Mouse (Mus musculus) limb, embryonic 11.5 days (tissue): ENCODE data around the gene S100a14. TPM values are rescaled to one million over a fixed set of nuclear protein-coding genes. Genes with fewer than 3 reads are reported as not detected.
A peak's percentile ranks its signal among the peaks of the same experiment; 100 is the strongest.

Experiments
- ATAC-seq: fragments of 200-750 bp; cut with Nextera tagmentation; 2 replicates; pipeline ENCODE4 v1.8.0; 2017; ENCODE audit warnings: low read depth; ENCODE audit not compliant: insufficient number of reproducible peaks, low FRiP score, low TSS enrichment
- DNase-seq: peaks from one replicate; pipeline ENCODE4 v3.0.0-alpha.2; 2015; ENCODE audit warnings: low spot score
- H3K27ac ChIP-seq: fragments of 300-500 bp; sonication (generic); replicated peaks from 2 replicates; pipeline ENCODE4 v1.5.1; 2014; ENCODE audit warnings: low read depth, mild to moderate bottlenecking, low read length
- H3K27me3 ChIP-seq: fragments of 300-500 bp; sonication (generic); 2 replicates; pipeline ENCODE4 v1.6.1; 2014; ENCODE audit warnings: mild to moderate bottlenecking, low read length, mixed read lengths; ENCODE audit not compliant: control insufficient read depth, insufficient read depth
- H3K36me3 ChIP-seq: fragments of 300-500 bp; sonication (generic); 2 replicates; pipeline ENCODE4 v1.6.1; 2014; ENCODE audit warnings: mild to moderate bottlenecking, low read length, moderate library complexity, mixed read lengths; ENCODE audit not compliant: control insufficient read depth, insufficient read depth
- H3K4me1 ChIP-seq: fragments of 300-500 bp; sonication (generic); 2 replicates; pipeline ENCODE4 v1.6.1; 2014; ENCODE audit warnings: low read length, mixed read lengths; ENCODE audit not compliant: control insufficient read depth, insufficient read depth
- H3K4me2 ChIP-seq: fragments of 300-500 bp; sonication (generic); 2 replicates; pipeline ENCODE4 v1.6.1; 2014; ENCODE audit warnings: low read depth, mild to moderate bottlenecking, moderate library complexity; ENCODE audit not compliant: severe bottlenecking
- H3K4me3 ChIP-seq: fragments of 300-500 bp; sonication (generic); 2 replicates; pipeline ENCODE4 v1.5.1; 2014; ENCODE audit warnings: low read depth, low read length
- H3K9ac ChIP-seq: fragments of 300-500 bp; sonication (generic); 2 replicates; pipeline ENCODE4 v1.6.1; 2014; ENCODE audit warnings: mild to moderate bottlenecking, low read length
- H3K9me3 ChIP-seq: fragments of 300-500 bp; sonication (generic); 2 replicates; pipeline ENCODE4 v1.6.1; 2016; ENCODE audit warnings: low read length; ENCODE audit not compliant: control insufficient read depth
- WGBS: fragments of 180-500 bp; shearing (Covaris S2); extraction: QIAGEN DNeasy Blood & Tissue Kit; methylation state at CpG from one replicate; pipeline ENCODE4 v1.1.7; 2014; 5-methylcytosine and 5-hydroxymethylcytosine counted together
- polyA plus RNA-seq: library from polyadenylated mRNA; unstranded; fragments of >200 nt; fragmentation: Nextera tagmentation; extraction: Ambion mirVana; gene quantifications from 2 replicates; pipeline ENCODE4 v1.2.1, GENCODE M21; 2014

The S100a14 gene
- polyA plus RNA-seq, 1 experiment from 2014 or later = not detected

GRCm38 (mm10) chr3:90503444-90503843 lies 23.2 kb upstream of the S100a14 start:
- no peaks in the 10 kb centered on the region for H3K27me3 ChIP-seq
- no peak overlapping the region for H3K27ac ChIP-seq
- DNase-seq = no peak
- H3K36me3 ChIP-seq = peaks cover 39% of the 10 kb centered on the region
- no peak for ATAC-seq
- 0 out of 2 replicates have a peak, but pooled peaks cover 6% of the 10 kb centered on the region for H3K4me1 ChIP-seq
- no peak overlapping the region for H3K9ac ChIP-seq
- no peak overlapping the region for H3K4me3 ChIP-seq
- H3K9me3 ChIP-seq = no peaks in the 10 kb centered on the region
- no peak overlapping the region for H3K4me2 ChIP-seq
- 93% methylated on average over 4 of the region's 4 CpGs for WGBS

GRCm38 (mm10) chr3:90505216-90505615 lies 21.4 kb upstream of the S100a14 start:
- Histone ChIP-seq H3K36me3 (peaks cover 33% of the 10 kb centered on the region), H3K9me3 (no peaks in the 10 kb centered on the region), H3K9ac (no peak overlapping the region), H3K4me3 (no peak overlapping the region), H3K27ac (no peak overlapping the region), H3K4me1 (0 out of 2 replicates have a peak, but pooled peaks cover 6% of the 10 kb centered on the region), H3K4me2 (no peak overlapping the region), H3K27me3 (no peaks in the 10 kb centered on the region)
- ATAC-seq (no peak), DNase-seq (no peak)
- 87% methylated on average over 5 of the region's 5 CpGs for WGBS

- Histone ChIP-seq H3K4me2 (no peak overlapping the region), H3K27ac (no peak overlapping the region), H3K9me3 (no peaks in the 10 kb centered on the region), H3K4me3 (no peak overlapping the region), H3K27me3 (no peaks in the 10 kb centered on the region), H3K9ac (no peak overlapping the region), H3K36me3 (peaks cover 31% of the 10 kb centered on the region), H3K4me1 (0 out of 2 replicates have a peak, but pooled peaks cover 6% of the 10 kb centered on the region)
- 92% methylated on average over 3 of the region's 3 CpGs for WGBS
- no peak for ATAC-seq
- DNase-seq = no peak
These were observed 20.3 kb upstream of the S100a14 start for GRCm38 (mm10) chr3:90506362-90506761.

- peak overlapping the region; percentile 59 for H3K4me2 ChIP-seq
- H3K4me1 ChIP-seq = 0 out of 2 replicates have a peak, but pooled peaks cover 6% of the 10 kb centered on the region
- peak overlapping the region; percentile 85; the same call in 1 of the 2 replicates for H3K27ac ChIP-seq
- WGBS = 6% methylated on average over 20 of the region's 20 CpGs
- peak overlapping the region; percentile 97 for H3K9ac ChIP-seq
- peaks cover 1% of the 10 kb centered on the region; the same call in 1 of the 2 replicates for H3K27me3 ChIP-seq
- H3K36me3 ChIP-seq = peaks cover 16% of the 10 kb centered on the region; the same call in 1 of the 2 replicates
- no peak for DNase-seq
- no peaks in the 10 kb centered on the region for H3K9me3 ChIP-seq
- peak overlapping the region; percentile 94 for H3K4me3 ChIP-seq
- ATAC-seq = no peak
These were observed 18.2 kb upstream of the S100a14 start for GRCm38 (mm10) chr3:90508287-90508949.

- Histone ChIP-seq H3K9ac (peak within 1 kb of the TSS; percentile 97), H3K4me3 (peak within 1 kb of the TSS; percentile 94), H3K27ac (peak within 1 kb of the TSS; percentile 85), H3K4me1 (peaks cover 8% of the 10 kb centered on the region; the same call in 1 of the 2 replicates), H3K9me3 (no peaks in the 10 kb centered on the region), H3K4me2 (peak within 1 kb of the TSS; percentile 59), H3K27me3 (peaks cover 5% of the 10 kb centered on the region; the same call in 1 of the 2 replicates), H3K36me3 (peaks cover 15% of the 10 kb centered on the region; the same call in 1 of the 2 replicates)
- ATAC-seq (peak; percentile 90), DNase-seq (peak; percentile 99)
- WGBS = under 1% methylated on average over 66 of the region's 66 CpGs
These were observed 17.5 kb upstream of the S100a14 start, which contains the start of gene Chtop for GRCm38 (mm10) chr3:90508950-90509746. TSS of gene Chtop (minus strand) at chr3:90509498.

- DNase-seq = no peak
- H3K9ac ChIP-seq = no peak overlapping the region
- peak overlapping the region; percentile 22; the same call in 1 of the 2 replicates for H3K4me2 ChIP-seq
- peak; percentile 33; the same call in 1 of the 2 replicates for ATAC-seq
- no peak overlapping the region for H3K27ac ChIP-seq
- H3K4me1 ChIP-seq = peaks cover 13% of the 10 kb centered on the region
- H3K4me3 ChIP-seq = peak overlapping the region; percentile 94
- WGBS = 31% methylated on average over 2 of the region's 2 CpGs
- H3K9me3 ChIP-seq = no peaks in the 10 kb centered on the region
- H3K36me3 ChIP-seq = peaks cover 15% of the 10 kb centered on the region; the same call in 1 of the 2 replicates
- H3K27me3 ChIP-seq = peaks cover 5% of the 10 kb centered on the region; the same call in 1 of the 2 replicates
These were observed 16.9 kb upstream of the S100a14 start for GRCm38 (mm10) chr3:90509747-90510123.

GRCm38 (mm10) chr3:90512276-90512675 lies 14.4 kb upstream of the S100a14 start:
- Histone ChIP-seq H3K27ac (no peak overlapping the region), H3K9ac (no peak overlapping the region), H3K27me3 (peaks cover 5% of the 10 kb centered on the region; the same call in 1 of the 2 replicates), H3K9me3 (no peaks in the 10 kb centered on the region), H3K4me3 (no peak overlapping the region), H3K36me3 (0 out of 2 replicates have a peak, but pooled peaks cover 2% of the 10 kb centered on the region), H3K4me2 (no peak overlapping the region), H3K4me1 (peaks cover 17% of the 10 kb centered on the region)
- 88% methylated on average over 5 of the region's 5 CpGs for WGBS
- ATAC-seq (no peak), DNase-seq (no peak)

- peaks cover 5% of the 10 kb centered on the region; the same call in 1 of the 2 replicates for H3K27me3 ChIP-seq
- no peak overlapping the region for H3K4me2 ChIP-seq
- DNase-seq (no peak), ATAC-seq (no peak)
- no peaks in the 10 kb centered on the region for H3K9me3 ChIP-seq
- no peak overlapping the region for H3K27ac ChIP-seq
- H3K9ac ChIP-seq = no peak overlapping the region
- H3K36me3 ChIP-seq = no peaks in the 10 kb centered on the region
- 73% methylated on average over 9 of the region's 9 CpGs for WGBS
- no peak overlapping the region for H3K4me3 ChIP-seq
- peaks cover 12% of the 10 kb centered on the region for H3K4me1 ChIP-seq
These were observed 13.6 kb upstream of the S100a14 start for GRCm38 (mm10) chr3:90512948-90513642.
